Comparison of ENCODE assay signal across 8 mouse cellular contexts in genomic region chr7:30477415-30478381, GRCm38 (mm10). TPM values are rescaled to one million over a fixed set of nuclear protein-coding genes. Genes with fewer than 3 reads are reported as not detected.
DNase-seq lines count a peak whose midpoint lies in the region; ATAC-seq and TF ChIP-seq lines count a peak whose summit lies in the region.

No protein-coding gene starts in this region.

- H3K27ac ChIP-seq in cerebellum, adult 2 months (ENCODE audit: insufficient read depth, low read length): no peak overlapping the region
- H3K27ac ChIP-seq in neural tube, embryonic 14.5 days (ENCODE audit: low read depth, low read length): no peak overlapping the region
- no peak overlapping the region for H3K27ac ChIP-seq in thymus, adult 2 months (ENCODE audit: control insufficient read depth, insufficient read depth, low read length)

- H3K4me1 ChIP-seq in cerebellum, adult 2 months (ENCODE audit: control insufficient read depth, insufficient read depth, low read length): peaks cover 2% of the 10 kb centered on the region; the same call in 1 of the 2 replicates
- H3K4me1 ChIP-seq in neural tube, embryonic 14.5 days (ENCODE audit: control insufficient read depth, insufficient read depth, low read length): no peaks in the 10 kb centered on the region
- H3K4me1 ChIP-seq in thymus, adult 2 months (replicated peaks; ENCODE audit: control insufficient read depth, insufficient read depth, low read length): no peaks in the 10 kb centered on the region

- intact Hi-C loops in left cerebral cortex, postnatal 14 days (cut with DNase I): no loop called here

- H3K4me2 ChIP-seq in neural tube, embryonic 14.5 days (ENCODE audit: low read depth, low read length): peak overlapping the region; percentile 52

- ATAC-seq in neural tube, embryonic 14.5 days (ENCODE audit: low read depth): peak; percentile 66; the same call in 1 of the 2 replicates
- no peak for ATAC-seq in erythroid progenitor cell, adult 5-6 weeks (replicated peaks; ENCODE audit: low FRiP score, poor library complexity, severe bottlenecking)

- peak overlapping the region; percentile 39; the same call in 1 of the 2 replicates for H3K9ac ChIP-seq in neural tube, embryonic 14.5 days (replicated peaks; ENCODE audit: low read depth, low read length)

- no peak for TF ChIP-seq POLR2A in cerebellum, adult 2 months (IDR thresholded peaks at IDR 0.05; ENCODE audit: borderline replicate concordance, insufficient read depth, low read length)
- TF ChIP-seq POLR2A in thymus, adult 2 months (IDR thresholded peaks at IDR 0.05; ENCODE audit: control insufficient read depth, extremely low read depth, insufficient read depth, low read length, poor library complexity): no peak

- H3K4me3 ChIP-seq in cerebellum, adult 2 months (replicated peaks; ENCODE audit: insufficient read depth, low read depth, low read length): peak overlapping the region; percentile 90
- H3K4me3 ChIP-seq in neural tube, embryonic 14.5 days (ENCODE audit: low read depth, low read length): peak overlapping the region; percentile 26
- no peak overlapping the region for H3K4me3 ChIP-seq in thymus, adult 2 months (ENCODE audit: control insufficient read depth, insufficient read depth, low read length)

- peak; percentile 37 to 42 for DNase-seq in cerebellum, adult 2 months
- no peak for DNase-seq in cerebellum, adult 11 months
- DNase-seq in right cerebral cortex, adult 18-20 months: peak; percentile 72
- no peak for DNase-seq in right cerebral cortex, postnatal 4 days
- DNase-seq in left cerebral cortex, postnatal 14 days (ENCODE audit: low spot score in 2 of 2): peak; percentile 56 to 69
- no peak for DNase-seq in thymus, adult 2 months

- H3K27me3 ChIP-seq in cerebellum, adult 2 months (ENCODE audit: control insufficient read depth, insufficient read depth, low read length): no peaks in the 10 kb centered on the region
- H3K27me3 ChIP-seq in neural tube, embryonic 14.5 days (ENCODE audit: control insufficient read depth, insufficient read depth, low read length): no peaks in the 10 kb centered on the region
- no peaks in the 10 kb centered on the region for H3K27me3 ChIP-seq in thymus, adult 2 months (ENCODE audit: control insufficient read depth, insufficient read depth, low read length)

- H3K36me3 ChIP-seq in neural tube, embryonic 14.5 days (ENCODE audit: control insufficient read depth, insufficient read depth, low read length): no peaks in the 10 kb centered on the region
- H3K36me3 ChIP-seq in thymus, adult 2 months (ENCODE audit: control insufficient read depth, insufficient read depth, low read length): no peaks in the 10 kb centered on the region

- no peaks in the 10 kb centered on the region for H3K9me3 ChIP-seq in neural tube, embryonic 14.5 days (ENCODE audit: control insufficient read depth, low read length)

- no peak for TF ChIP-seq CTCF in cerebellum, adult 2 months (IDR thresholded peaks at IDR 0.05; ENCODE audit: borderline replicate concordance, insufficient read depth, low read depth, low read length)
- no peak for TF ChIP-seq CTCF in thymus, adult 2 months (IDR thresholded peaks at IDR 0.05; ENCODE audit: borderline replicate concordance, control insufficient read depth, extremely low read depth, insufficient read depth, low read length, poor library complexity)

- 13% methylated on average over 29 of the region's 32 CpGs for WGBS in cerebellum, adult 2 months
- WGBS in neural tube, embryonic 14.5 days: 7% methylated on average over 28 of the region's 32 CpGs
- 21% methylated on average over 31 of the region's 32 CpGs for WGBS in thymus, adult 2 months

RNA-seq across cellular contexts. Expression of gene Prodh2, which starts 15.7 kb away (rescaled TPM):
- not detected in 2 replicates for polyA plus RNA-seq in cerebellum, adult 2 months (2012; rRNA removed)
- not detected for total RNA-seq in left cerebral cortex, postnatal 14 days (2021)
- not detected in 2 replicates for polyA plus RNA-seq in neural tube, embryonic 14.5 days (2014; fragmentation: Nextera tagmentation; extraction: Ambion mirVana)
- not detected in 2 replicates for total RNA-seq in erythroid progenitor cell, adult 5-6 weeks (2015; ENCODE audit: low replicate concordance)
- total RNA-seq in erythroid progenitor cell, adult 5-6 weeks (2017; ENCODE audit: low replicate concordance): not detected in 2 replicates
- polyA plus RNA-seq in thymus, adult 2 months (2012; rRNA removed): 0.13 and 0.62 TPM in 2 replicates

RNA-seq across cellular contexts. Expression of gene Nphs1, which starts 19.6 kb away (rescaled TPM):
- 0.43 and 0.56 TPM in 2 replicates for polyA plus RNA-seq in cerebellum, adult 2 months (2012; rRNA removed)
- under 1 TPM; 0.35 to 0.53 TPM for total RNA-seq in left cerebral cortex, postnatal 14 days (2021)
- polyA plus RNA-seq in neural tube, embryonic 14.5 days (2014; fragmentation: Nextera tagmentation; extraction: Ambion mirVana): 0.30 TPM in 1 of 2 replicates, not detected in the other
- total RNA-seq in erythroid progenitor cell, adult 5-6 weeks (2015; ENCODE audit: low replicate concordance): not detected in 2 replicates
- 1.2 TPM in 1 of 2 replicates, not detected in the other for total RNA-seq in erythroid progenitor cell, adult 5-6 weeks (2017; ENCODE audit: low replicate concordance)
- polyA plus RNA-seq in thymus, adult 2 months (2012; rRNA removed): 0.19 and 0.38 TPM in 2 replicates

RNA-seq across cellular contexts. Expression of gene Kirrel2, which starts 20.2 kb away (rescaled TPM):
- 2.7 TPM in 2 replicates for polyA plus RNA-seq in cerebellum, adult 2 months (2012; rRNA removed)
- 1 to 10 TPM; 6.1 to 8.0 TPM for total RNA-seq in left cerebral cortex, postnatal 14 days (2021)
- polyA plus RNA-seq in neural tube, embryonic 14.5 days (2014; fragmentation: Nextera tagmentation; extraction: Ambion mirVana): 0.27 and 0.89 TPM in 2 replicates
- total RNA-seq in erythroid progenitor cell, adult 5-6 weeks (2015; ENCODE audit: low replicate concordance): not detected in 2 replicates
- total RNA-seq in erythroid progenitor cell, adult 5-6 weeks (2017; ENCODE audit: low replicate concordance): not detected in 2 replicates
- 0.05 and 0.15 TPM in 2 replicates for polyA plus RNA-seq in thymus, adult 2 months (2012; rRNA removed)

RNA-seq across cellular contexts. Expression of gene Aplp1, which starts 32.4 kb away (rescaled TPM):
- polyA plus RNA-seq in cerebellum, adult 2 months (2012; rRNA removed): 782 and 892 TPM in 2 replicates
- total RNA-seq in left cerebral cortex, postnatal 14 days (2021): 1,000 to 10,000 TPM; 1,098 to 1,148 TPM
- polyA plus RNA-seq in neural tube, embryonic 14.5 days (2014; fragmentation: Nextera tagmentation; extraction: Ambion mirVana): 641 and 675 TPM in 2 replicates
- total RNA-seq in erythroid progenitor cell, adult 5-6 weeks (2015; ENCODE audit: low replicate concordance): not detected in 2 replicates
- total RNA-seq in erythroid progenitor cell, adult 5-6 weeks (2017; ENCODE audit: low replicate concordance): not detected in 2 replicates
- 5.9 and 6.0 TPM in 2 replicates for polyA plus RNA-seq in thymus, adult 2 months (2012; rRNA removed)

RNA-seq across cellular contexts. Expression of gene Nfkbid, which starts 56.2 kb away (rescaled TPM):
- 5.1 and 5.4 TPM in 2 replicates for polyA plus RNA-seq in cerebellum, adult 2 months (2012; rRNA removed)
- total RNA-seq in left cerebral cortex, postnatal 14 days (2021): 1 to 10 TPM; 2.8 to 4.2 TPM
- 2.5 and 3.1 TPM in 2 replicates for polyA plus RNA-seq in neural tube, embryonic 14.5 days (2014; fragmentation: Nextera tagmentation; extraction: Ambion mirVana)
- total RNA-seq in erythroid progenitor cell, adult 5-6 weeks (2015; ENCODE audit: low replicate concordance): 7.2 and 20.1 TPM in 2 replicates
- 2.6 and 4.1 TPM in 2 replicates for total RNA-seq in erythroid progenitor cell, adult 5-6 weeks (2017; ENCODE audit: low replicate concordance)
- polyA plus RNA-seq in thymus, adult 2 months (2012; rRNA removed): 72.8 and 77.4 TPM in 2 replicates

Comparison
In these comparisons a context has a peak if more than half of its experiments do, and no peak if none do; other contexts are left out.
1. DNase-seq: peak in cerebellum, adult 2 months (2 of 2), right cerebral cortex, adult 18-20 months (single experiment) and left cerebral cortex, postnatal 14 days (2 of 2); none in cerebellum, adult 11 months (single experiment), right cerebral cortex, postnatal 4 days (single experiment) and thymus, adult 2 months (single experiment).